Mouse (Mus musculus): ENCODE measurements around the gene Snhg11.

The Snhg11 gene

GRCm38 (mm10) chr2:158375443-158376122 is at the start of gene Snhg11:
TSS of gene Snhg11 (plus strand) at chr2:158375638.
- no peak for DNase-seq (ENCODE audit: low read depth, low spot score)

- no peak for DNase-seq (ENCODE audit: low read depth, low spot score)
These were observed 41.1 kb upstream of the Snhg11 start for GRCm38 (mm10) chr2:158334356-158334755.

DNA sequence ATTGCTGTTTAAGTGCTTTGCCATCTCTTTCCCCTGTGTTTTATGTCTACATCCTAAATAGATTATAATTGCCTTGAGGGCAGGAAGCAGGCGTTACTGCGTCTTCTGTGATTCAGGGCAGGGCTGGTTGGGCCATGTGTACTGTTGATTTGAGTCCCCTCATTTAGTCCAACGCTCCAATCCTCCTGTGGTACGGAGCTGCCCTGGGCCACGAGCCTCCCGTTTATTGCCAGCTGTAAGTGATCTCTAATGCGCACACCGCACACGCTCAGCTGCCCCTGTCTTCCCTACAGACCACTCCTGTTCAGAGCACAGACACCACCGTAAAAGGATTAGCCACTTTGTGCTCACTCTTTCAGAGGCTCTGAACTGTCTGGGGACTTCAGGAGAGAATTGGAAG is 37.7 kb upstream of the Snhg11 start:
- no peak for DNase-seq (ENCODE audit: low read depth, low spot score)

- DNase-seq (ENCODE audit: low read depth, low spot score), result no peak
These were observed 35.4 kb upstream of the Snhg11 start for GRCm38 (mm10) chr2:158339948-158340564.

DNA sequence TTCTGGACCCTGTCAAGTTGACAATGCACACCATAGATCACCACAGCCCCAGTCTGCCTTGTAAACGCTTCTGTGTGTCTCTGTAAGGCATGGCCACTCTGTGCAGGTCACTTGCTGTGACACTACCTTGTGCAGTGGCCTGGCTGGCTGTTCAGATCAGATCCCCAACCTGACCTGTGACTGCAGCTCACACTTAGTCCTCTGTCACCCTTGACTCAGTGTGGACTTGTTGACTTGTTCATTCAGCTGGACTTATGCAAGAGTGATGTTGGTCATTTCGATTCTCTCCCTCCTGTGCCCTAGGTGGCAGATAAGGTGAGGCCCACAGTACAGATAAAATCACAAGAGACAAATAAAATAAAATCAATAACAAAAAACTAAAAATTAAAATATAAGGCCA is 34.1 kb upstream of the Snhg11 start:
- DNase-seq (ENCODE audit: low read depth, low spot score), result no peak

GRCm38 (mm10) chr2:158343495-158343894 is 31.9 kb upstream of the Snhg11 start:
- no peak for DNase-seq (ENCODE audit: low read depth, low spot score)

DNA sequence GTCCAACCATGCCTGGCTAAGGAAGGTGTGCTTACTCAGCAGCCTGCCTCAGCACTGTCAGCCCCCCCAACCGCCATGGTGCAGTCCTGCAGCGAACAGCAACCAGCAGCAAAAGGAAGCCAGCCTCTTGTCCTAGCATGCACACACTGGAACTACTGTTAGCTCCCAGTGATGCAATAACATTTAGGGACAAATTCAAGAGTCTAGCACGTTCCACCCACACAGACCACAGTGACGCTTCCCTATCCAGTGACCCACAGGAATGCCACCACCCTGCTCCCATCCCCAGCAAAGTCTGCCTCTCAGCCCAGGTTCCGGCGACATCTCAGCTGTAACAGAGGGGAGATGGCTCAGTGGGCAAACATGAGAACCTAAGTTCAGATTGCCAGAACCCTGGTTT is 29.0 kb upstream of the Snhg11 start:
- no peak for DNase-seq (ENCODE audit: low read depth, low spot score)

DNA sequence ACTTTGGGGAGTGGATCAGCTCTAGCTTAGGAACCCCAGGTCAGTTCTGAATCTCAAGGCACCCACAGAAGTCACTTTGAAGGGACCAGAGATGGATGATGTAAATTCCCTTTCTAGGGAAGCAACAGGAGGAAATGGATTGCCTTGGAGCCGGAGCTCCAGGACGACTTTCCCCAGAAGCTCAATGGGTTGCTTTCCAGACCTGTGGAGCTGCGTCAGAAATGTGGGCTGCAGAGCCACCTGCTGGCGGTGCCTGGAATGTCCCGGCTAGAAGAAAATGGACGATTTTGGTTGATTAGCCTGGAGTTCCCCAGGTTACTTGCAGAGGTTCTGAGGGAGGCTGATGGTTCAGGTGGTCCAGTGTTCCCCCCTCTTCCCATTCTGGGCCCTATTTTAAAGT is 27.6 kb upstream of the Snhg11 start:
- DNase-seq (ENCODE audit: low read depth, low spot score), result no peak

DNA sequence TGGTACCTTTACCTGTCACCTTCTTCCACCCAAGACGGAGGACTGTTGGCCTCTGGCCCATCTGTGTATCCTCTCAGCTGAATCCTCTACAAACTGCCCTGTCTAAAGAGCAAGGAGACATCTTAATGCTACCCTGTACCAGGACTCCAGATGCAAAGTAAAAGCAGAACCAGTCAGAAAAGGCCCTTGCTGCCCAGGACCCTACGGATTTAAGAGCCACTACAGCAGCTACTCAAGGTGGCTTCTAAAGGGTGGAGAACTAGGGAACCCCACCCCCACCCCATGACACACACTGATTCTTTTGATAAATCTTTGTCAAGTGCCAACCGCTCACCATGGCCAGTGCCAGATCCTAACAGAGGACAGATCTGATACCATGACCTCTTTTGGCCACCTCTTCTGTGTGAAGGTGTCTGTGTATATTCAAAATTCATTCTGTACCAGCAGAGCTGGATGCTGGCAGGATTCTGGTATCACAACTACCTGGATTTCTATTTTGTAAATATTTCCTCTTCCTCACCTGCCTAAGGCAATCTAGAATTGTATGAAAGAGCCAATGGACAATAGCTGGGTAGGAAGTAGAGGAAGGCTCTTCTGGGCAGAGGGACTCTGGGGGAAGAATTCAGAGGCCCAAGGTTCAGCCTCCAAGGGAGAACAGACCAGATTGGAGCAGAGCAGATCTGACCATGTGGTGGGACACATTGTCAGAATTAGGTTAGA is 22.5 kb upstream of the Snhg11 start:
- no peak for DNase-seq (ENCODE audit: low read depth, low spot score)

- no peak for DNase-seq (ENCODE audit: low read depth, low spot score)
These were observed 20.9 kb upstream of the Snhg11 start for GRCm38 (mm10) chr2:158354348-158355114.

GRCm38 (mm10) chr2:158355238-158355637 is 20.2 kb upstream of the Snhg11 start:
- DNase-seq (ENCODE audit: low read depth, low spot score), result no peak

- DNase-seq (ENCODE audit: low read depth, low spot score), result no peak
These were observed 19.3 kb upstream of the Snhg11 start for GRCm38 (mm10) chr2:158356121-158356520.

DNA sequence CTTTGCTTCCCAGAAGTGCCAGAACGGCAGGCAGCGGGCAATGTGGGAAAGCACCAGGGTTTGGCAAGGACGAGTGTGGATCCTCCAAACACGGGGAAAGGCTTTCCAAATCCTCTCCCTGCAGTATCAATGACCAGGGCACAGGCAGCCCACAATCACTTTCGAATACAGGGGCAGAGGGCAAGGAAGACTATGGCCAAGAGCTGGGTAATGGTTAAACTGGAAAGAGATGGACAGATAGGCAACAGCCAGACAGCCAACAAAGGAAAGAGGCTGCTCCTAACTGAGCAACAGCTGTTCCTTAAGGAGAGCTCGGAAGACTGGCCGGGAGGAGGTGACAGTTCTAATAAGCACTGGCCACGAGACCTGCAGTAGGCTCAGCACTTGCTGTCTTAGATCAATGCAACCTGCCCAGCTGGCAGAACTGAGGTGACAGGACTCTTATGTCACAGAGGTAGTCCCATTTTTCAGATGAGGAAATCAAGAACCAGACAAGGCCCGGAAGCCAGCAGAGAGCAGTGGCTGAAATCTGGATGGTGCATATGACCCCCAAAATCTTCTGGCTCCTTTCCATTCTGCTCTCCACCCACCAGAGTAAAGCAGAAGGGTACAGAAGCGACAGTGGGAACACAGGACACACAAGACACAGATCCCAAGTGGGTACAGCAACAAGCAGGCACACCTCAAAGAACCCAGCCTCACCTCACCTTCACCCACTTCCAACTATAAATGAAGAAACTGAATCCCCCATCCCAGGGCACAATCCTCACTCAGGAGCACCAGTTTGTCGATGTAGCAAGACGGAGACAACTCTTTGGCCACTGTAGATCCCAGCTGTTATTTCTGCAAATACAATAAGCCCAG is 15.4 kb upstream of the Snhg11 start:
- no peak for DNase-seq (ENCODE audit: low read depth, low spot score)

GRCm38 (mm10) chr2:158360873-158361677 is 14.4 kb upstream of the Snhg11 start:
- DNase-seq (ENCODE audit: low read depth, low spot score), result peak; percentile 53

- no peak for DNase-seq (ENCODE audit: low read depth, low spot score)
These were observed 13.6 kb upstream of the Snhg11 start for GRCm38 (mm10) chr2:158361678-158362320.

- DNase-seq (ENCODE audit: low read depth, low spot score), result no peak
These were observed 11.3 kb upstream of the Snhg11 start for GRCm38 (mm10) chr2:158364175-158364574.

DNA sequence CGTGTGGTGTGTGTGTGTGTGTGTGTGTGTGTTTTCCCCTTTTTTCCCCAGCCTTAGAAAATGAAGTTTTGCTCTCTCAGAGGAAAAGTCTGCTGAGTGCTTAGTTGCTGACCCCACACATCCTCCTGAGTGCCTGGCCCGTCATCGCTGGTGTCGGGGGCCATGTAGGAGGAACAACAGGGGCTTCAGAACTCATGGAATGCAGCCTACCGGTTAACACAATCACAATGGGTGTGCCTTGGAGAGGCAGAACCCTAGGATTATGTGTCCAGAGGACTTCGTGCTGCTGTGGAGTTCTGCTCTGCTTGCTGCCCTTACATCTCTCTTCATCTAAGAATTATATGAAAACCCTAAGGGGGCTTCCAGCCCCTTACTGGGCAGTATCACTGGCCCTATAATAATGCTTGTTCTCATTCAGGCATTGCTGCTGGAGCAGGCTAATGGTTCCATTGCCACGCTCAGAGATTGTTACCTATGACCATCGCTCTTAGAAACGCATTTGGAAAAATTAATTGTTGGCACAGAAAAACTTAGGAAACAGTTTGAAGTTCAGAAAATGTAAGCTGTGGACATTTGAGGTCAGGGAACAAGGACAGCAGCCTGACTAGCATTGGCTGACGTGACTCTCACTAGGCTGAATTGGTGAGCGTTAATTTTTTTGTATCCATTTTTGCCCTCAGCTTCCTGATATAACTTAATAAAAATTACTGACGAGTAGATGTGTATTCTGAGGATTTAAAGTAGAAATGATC is 10.2 kb upstream of the Snhg11 start:
- no peak for DNase-seq (ENCODE audit: low read depth, low spot score)

GRCm38 (mm10) chr2:158367654-158368053 is 7.8 kb upstream of the Snhg11 start:
- no peak for DNase-seq (ENCODE audit: low read depth, low spot score)

DNA sequence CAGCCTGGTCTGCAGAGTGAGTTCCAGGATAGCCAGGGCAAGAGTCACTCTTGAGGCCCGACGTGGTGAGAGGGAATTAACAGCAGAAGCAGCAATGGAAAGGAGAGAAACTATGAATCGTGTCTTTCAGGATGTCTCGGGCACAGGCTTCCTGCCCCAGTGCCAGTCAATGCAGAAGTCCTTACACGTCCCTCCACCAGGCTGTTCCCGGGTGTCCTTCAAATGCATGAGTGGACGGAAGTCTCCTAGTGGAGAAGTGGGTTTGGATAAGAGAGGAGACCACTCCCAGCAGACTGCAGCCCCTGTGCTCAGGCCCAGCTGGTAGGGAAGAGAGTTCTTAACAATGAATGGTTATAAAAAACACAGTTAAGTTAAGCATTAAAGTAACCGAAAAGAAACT is 7.1 kb upstream of the Snhg11 start:
- DNase-seq (ENCODE audit: low read depth, low spot score), result no peak
